In genomic region chr15:96293444-96293843, GRCm38 (mm10) we compare ENCODE assay signal across 24 mouse cellular contexts. TPM values are rescaled to one million over a fixed set of nuclear protein-coding genes. Genes with fewer than 3 reads are reported as not detected.
DNase-seq lines count a peak whose midpoint lies in the region; ATAC-seq and TF ChIP-seq lines count a peak whose summit lies in the region.
"Had no signal": no experiment of that assay in that cellular context is flagged by ENCODE, and none has a peak within 500 bp of the region (broad histone marks: within the 10 kb centered on the region; RNA-seq: fewer than 3 reads in every experiment).

No protein-coding gene starts in this region.

- no peak for TF ChIP-seq EP300 in liver, postnatal 0 days (IDR thresholded peaks at IDR 0.05; ENCODE audit: low read depth)
- TF ChIP-seq EP300 in liver, embryonic 14.5 days (IDR thresholded peaks at IDR 0.05; ENCODE audit: low read depth): no peak

- no peaks in the 10 kb centered on the region for H3K9me3 ChIP-seq in liver, embryonic 11.5 days (ENCODE audit: control insufficient read depth, low read length)
- no peaks in the 10 kb centered on the region for H3K9me3 ChIP-seq in liver, postnatal 0 days (ENCODE audit: low read length)
- H3K9me3 ChIP-seq in liver, embryonic 14.5 days (ENCODE audit: control insufficient read depth, low read length): no peaks in the 10 kb centered on the region
- H3K9me3 ChIP-seq: embryonic facial prominence, embryonic 12.5 days; embryonic facial prominence, embryonic 15.5 days; forebrain, embryonic 15.5 days; heart, embryonic 12.5 days; heart, embryonic 15.5 days; hindbrain, embryonic 10.5 days; hindbrain, embryonic 13.5 days had no signal

- no peak overlapping the region for H3K4me3 ChIP-seq in liver, embryonic 11.5 days (ENCODE audit: low read depth, low read length)
- H3K4me3 ChIP-seq in liver, postnatal 0 days (ENCODE audit: low read depth, low read length): no peak overlapping the region
- H3K4me3 ChIP-seq in liver, embryonic 14.5 days (ENCODE audit: insufficient read depth in 1 of 2, low read depth in 2 of 2, low read length in 2 of 2): no peak overlapping the region
- H3K4me3 ChIP-seq: embryonic facial prominence, embryonic 12.5 days; embryonic facial prominence, embryonic 15.5 days; forebrain, embryonic 15.5 days; heart, embryonic 12.5 days; heart, embryonic 15.5 days; hindbrain, embryonic 10.5 days; hindbrain, embryonic 13.5 days had no signal

- H3K4me2 ChIP-seq in liver, embryonic 11.5 days: peak overlapping the region; percentile 47
- no peak overlapping the region for H3K4me2 ChIP-seq in liver, postnatal 0 days (ENCODE audit: low read depth, low read length)
- peak overlapping the region; percentile 50 for H3K4me2 ChIP-seq in liver, embryonic 14.5 days (ENCODE audit: low read depth)
- H3K4me2 ChIP-seq: embryonic facial prominence, embryonic 12.5 days; embryonic facial prominence, embryonic 15.5 days; forebrain, embryonic 15.5 days; heart, embryonic 12.5 days; heart, embryonic 15.5 days; hindbrain, embryonic 13.5 days had no signal

- 0 out of 2 replicates have a peak, but pooled peaks cover 2% of the 10 kb centered on the region for H3K36me3 ChIP-seq in liver, embryonic 11.5 days (ENCODE audit: control insufficient read depth, insufficient read depth, low read length)
- H3K36me3 ChIP-seq in liver, postnatal 0 days (replicated peaks; ENCODE audit: insufficient read depth, low read length): peaks cover 13% of the 10 kb centered on the region
- peaks cover 14% of the 10 kb centered on the region for H3K36me3 ChIP-seq in liver, embryonic 14.5 days (replicated peaks; ENCODE audit: control insufficient read depth, insufficient read depth, low read depth)
- H3K36me3 ChIP-seq: heart, embryonic 15.5 days; hindbrain, embryonic 13.5 days had no signal

- WGBS in liver, embryonic 11.5 days: 41% methylated on average over 3 of the region's 3 CpGs
- WGBS in liver, postnatal 0 days (ENCODE audit: insufficient replicate concordance): 49% methylated on average over 3 of the region's 3 CpGs
- WGBS in liver, embryonic 14.5 days (ENCODE audit: insufficient replicate concordance): 29% methylated on average over 3 of the region's 3 CpGs

- H3K9ac ChIP-seq in liver, embryonic 11.5 days (ENCODE audit: low read depth, low read length): 0 out of 2 replicates have a peak overlapping the region, but pooled peaks have one; percentile 37
- H3K9ac ChIP-seq in liver, postnatal 0 days (replicated peaks): no peak overlapping the region
- peak overlapping the region; percentile 37 for H3K9ac ChIP-seq in liver, embryonic 14.5 days (replicated peaks)
- H3K9ac ChIP-seq: embryonic facial prominence, embryonic 12.5 days; embryonic facial prominence, embryonic 15.5 days; forebrain, embryonic 15.5 days; heart, embryonic 12.5 days; heart, embryonic 15.5 days; hindbrain, embryonic 13.5 days had no signal

- DNase-seq in liver, embryonic 11.5 days (ENCODE audit: low spot score): no peak
- no peak for DNase-seq in liver, postnatal 0 days
- peak in 1 of 3 experiments; percentile 18 for DNase-seq in liver, embryonic 14.5 days (ENCODE audit: low read depth in 3 of 3, low spot score in 3 of 3)
- DNase-seq in thymus, postnatal 0 days (ENCODE audit: low spot score): no peak
- no peak for DNase-seq in thymus, postnatal 36 days
- DNase-seq: adrenal gland, postnatal 14 days; cerebellum, adult 11 months; cerebellum, adult 2 months; cerebellum, adult 9-11 months; cerebellum, postnatal 25 days; gastrocnemius, postnatal 25 days; heart, adult 18-20 months; heart, postnatal 10 days; heart, postnatal 36 days had no signal

- no peaks in the 10 kb centered on the region for H3K27me3 ChIP-seq in liver, embryonic 11.5 days (replicated peaks; ENCODE audit: control insufficient read depth, insufficient read depth, low read length)
- H3K27me3 ChIP-seq in liver, postnatal 0 days (ENCODE audit: insufficient read depth, low read length): no peaks in the 10 kb centered on the region
- H3K27me3 ChIP-seq in liver, embryonic 14.5 days (ENCODE audit: control insufficient read depth, insufficient read depth, low read length): no peaks in the 10 kb centered on the region
- H3K27me3 ChIP-seq: embryonic facial prominence, embryonic 12.5 days; embryonic facial prominence, embryonic 15.5 days; forebrain, embryonic 15.5 days; heart, embryonic 12.5 days; heart, embryonic 15.5 days; hindbrain, embryonic 13.5 days; Patski had no signal

- ATAC-seq in liver, embryonic 11.5 days (replicated peaks; ENCODE audit: low FRiP score): peak; percentile 75
- ATAC-seq in liver, postnatal 0 days: no peak
- peak; percentile 39; the same call in 1 of the 2 replicates for ATAC-seq in liver, embryonic 14.5 days (ENCODE audit: insufficient read depth)
- ATAC-seq in megakaryocyte progenitor cell, adult 5-6 weeks (replicated peaks; ENCODE audit: poor library complexity): peak; percentile 63
- ATAC-seq: forebrain, embryonic 15.5 days; hindbrain, embryonic 16.5 days; Patski had no signal

- no peak for TF ChIP-seq CTCF in liver, postnatal 0 days (IDR thresholded peaks at IDR 0.05; ENCODE audit: low read depth)
- TF ChIP-seq CTCF in liver, embryonic 14.5 days (IDR thresholded peaks at IDR 0.05; ENCODE audit: low read depth): no peak

- H3K27ac ChIP-seq in liver, embryonic 11.5 days (ENCODE audit: low read depth, low read length): peak overlapping the region; percentile 26
- H3K27ac ChIP-seq in liver, postnatal 0 days (ENCODE audit: low read depth): no peak overlapping the region
- H3K27ac ChIP-seq in liver, embryonic 14.5 days: peak overlapping the region; percentile 42
- H3K27ac ChIP-seq: embryonic facial prominence, embryonic 12.5 days; embryonic facial prominence, embryonic 15.5 days; forebrain, embryonic 15.5 days; heart, embryonic 15.5 days; hindbrain, embryonic 10.5 days; hindbrain, embryonic 13.5 days had no signal

- peaks cover 15% of the 10 kb centered on the region for H3K4me1 ChIP-seq in liver, embryonic 11.5 days (replicated peaks; ENCODE audit: control insufficient read depth, insufficient read depth, low read length)
- H3K4me1 ChIP-seq in liver, postnatal 0 days (ENCODE audit: insufficient read depth): peaks cover 21% of the 10 kb centered on the region
- H3K4me1 ChIP-seq in liver, embryonic 14.5 days (replicated peaks; ENCODE audit: control insufficient read depth in 2 of 2, insufficient read depth in 2 of 2, low read length in 1 of 2): peaks cover 15 to 18% of the 10 kb centered on the region in 2 experiments

RNA-seq across cellular contexts. Expression of gene Arid2, which starts 6.1 kb away (rescaled TPM):
- 24.8 and 25.8 TPM in 2 replicates for polyA plus RNA-seq in liver, embryonic 11.5 days (2014; fragmentation: Nextera tagmentation; extraction: Ambion mirVana)
- polyA plus RNA-seq in liver, postnatal 0 days (2015; fragmentation: Nextera tagmentation; extraction: Ambion mirVana): 5.5 and 5.9 TPM in 2 replicates
- polyA plus RNA-seq in liver, embryonic 14.5 days (2012; rRNA removed): 7.9 and 8.5 TPM in 2 replicates
- 8.1 and 10.2 TPM in 2 replicates for polyA plus RNA-seq in liver, embryonic 14.5 days (2014; fragmentation: Nextera tagmentation; extraction: Ambion mirVana)
- total RNA-seq in megakaryocyte progenitor cell, adult 5-6 weeks (2015): 64.1 and 66.2 TPM in 2 replicates
- total RNA-seq in megakaryocyte progenitor cell, adult 5-6 weeks (2017): 35.7 and 36.1 TPM in 2 replicates
- 28.5 and 34.9 TPM in 2 replicates for polyA plus RNA-seq in thymus, postnatal 0 days (2015; fragmentation: Nextera tagmentation; extraction: Ambion mirVana)
